Mouse (Mus musculus) adrenal gland, postnatal 10 days (tissue): ENCODE results near the gene Fkbpl. TPM values are rescaled to one million over a fixed set of nuclear protein-coding genes. Genes with fewer than 3 reads are reported as not detected.
A peak's percentile ranks its signal among the peaks of the same experiment; 100 is the strongest.

Source experiments
- DNase-seq: peaks from one replicate; pipeline ENCODE4 v3.0.0; 2021; ENCODE audit warnings: mixed read lengths
- total RNA-seq, 2 experiments: library from RNA; stranded (reverse); gene quantifications; 2 replicates each; pipeline ENCODE4 v1.2.3; 2021

Fkbpl gene
- total RNA-seq, 2 experiments from 2014 or later = 11.8 to 14.4 TPM

- no peak for DNase-seq
These were observed 19.0 kb downstream of the Fkbpl start for GRCm38 (mm10) chr17:34663558-34663957.

- DNase-seq = peak; percentile 52
These were observed 19.9 kb downstream of the Fkbpl start for GRCm38 (mm10) chr17:34664472-34664871.

GRCm38 (mm10) chr17:34670235-34670634, 25.7 kb downstream of the Fkbpl start, which contains the start of gene Tnxb:
TSS of gene Tnxb (plus strand) at chr17:34670535.
- DNase-seq = no peak

- DNase-seq = no peak
These were observed 26.8 kb downstream of the Fkbpl start for GRCm38 (mm10) chr17:34671151-34672066.

- DNase-seq = no peak
These were observed 27.8 kb downstream of the Fkbpl start for GRCm38 (mm10) chr17:34672246-34672792.

- DNase-seq = no peak
These were observed 28.6 kb downstream of the Fkbpl start for GRCm38 (mm10) chr17:34673139-34673538.

GRCm38 (mm10) chr17:34674524-34675204, 30.1 kb downstream of the Fkbpl start:
- DNase-seq = peak; percentile 47

- no peak for DNase-seq
These were observed 30.9 kb downstream of the Fkbpl start for GRCm38 (mm10) chr17:34675205-34676092.

GRCm38 (mm10) chr17:34676093-34676460, 31.5 kb downstream of the Fkbpl start:
- no peak for DNase-seq

GRCm38 (mm10) chr17:34676671-34677070, 32.1 kb downstream of the Fkbpl start:
- DNase-seq = no peak

- no peak for DNase-seq
These were observed 35.6 kb downstream of the Fkbpl start for GRCm38 (mm10) chr17:34680191-34680590.

GRCm38 (mm10) chr17:34680621-34681020, 36.1 kb downstream of the Fkbpl start:
- no peak for DNase-seq

- DNase-seq = peak; percentile 57
These were observed 36.6 kb downstream of the Fkbpl start for GRCm38 (mm10) chr17:34681132-34681571.

- peak; percentile 51 for DNase-seq
These were observed 37.4 kb downstream of the Fkbpl start for GRCm38 (mm10) chr17:34681881-34682536.

GRCm38 (mm10) chr17:34683179-34683578, 38.6 kb downstream of the Fkbpl start:
- DNase-seq = no peak

- peak; percentile 47 for DNase-seq
These were observed 39.2 kb downstream of the Fkbpl start for GRCm38 (mm10) chr17:34683686-34684220.

GRCm38 (mm10) chr17:34684253-34684893, 39.8 kb downstream of the Fkbpl start:
- peak; percentile 47 for DNase-seq

- peak; percentile 70 for DNase-seq
These were observed 40.9 kb downstream of the Fkbpl start for GRCm38 (mm10) chr17:34685120-34686110.

GRCm38 (mm10) chr17:34688889-34689288, 44.3 kb downstream of the Fkbpl start:
- no peak for DNase-seq
